Mouse (Mus musculus) frontal cortex, postnatal 36 days (tissue): ENCODE measurements around the gene Haus5.
A peak's percentile ranks its signal among the peaks of the same experiment; 100 is the strongest.

Experiments used
- DNase-seq, 2 experiments: peaks; one replicate each; pipeline ENCODE4 v3.0.0; 2022; ENCODE audit warnings: low spot score in 2 of 2

Gene Haus5

DNA sequence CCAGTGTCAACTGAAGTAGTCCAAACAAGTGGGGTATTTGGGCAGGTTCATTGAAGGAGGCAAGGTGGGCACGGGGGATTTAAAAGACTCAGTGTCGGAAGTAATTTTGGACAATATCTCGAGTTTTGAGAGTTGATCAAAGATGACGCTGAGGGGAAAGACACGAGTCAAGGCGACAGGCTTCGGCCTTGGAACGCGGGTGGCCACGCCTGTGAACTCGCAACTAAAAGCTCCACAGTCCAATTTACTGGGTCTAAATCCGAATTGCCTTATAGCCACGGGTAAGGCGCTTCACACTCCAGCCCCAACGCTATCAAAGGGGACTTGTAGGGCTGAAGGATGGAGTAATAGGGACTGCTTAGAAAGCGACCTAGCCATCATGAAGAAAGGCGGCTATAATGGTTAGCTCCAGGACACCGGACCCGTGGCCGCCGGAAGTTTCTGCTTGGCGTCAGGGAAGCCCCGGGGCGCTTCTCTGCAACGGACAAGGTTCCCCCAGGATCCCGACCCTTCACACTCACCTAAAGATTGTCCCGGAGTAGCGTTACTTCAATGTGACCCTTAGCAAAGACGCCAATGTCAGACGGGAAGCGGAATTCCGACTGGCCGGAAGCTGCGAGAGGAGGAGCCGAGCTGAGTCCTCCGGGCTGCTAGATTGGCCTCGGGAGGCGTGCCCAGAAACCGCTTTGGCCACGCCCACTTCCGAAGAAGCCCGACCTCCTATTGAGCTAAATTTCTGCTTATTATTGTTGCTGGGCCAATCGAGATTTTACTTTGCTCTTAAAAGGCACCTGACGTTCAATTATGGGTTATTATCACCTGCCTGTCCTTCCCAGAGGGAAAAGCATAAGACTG, 39.0 kb downstream of the Haus5 start, which contains the start of gene Cox6b1:
Gene Cox6b1, minus strand, starts transcription at position 622 of the 855 bp plus-strand sequence.
- DNase-seq, result peak; percentile 78 to 83

DNA sequence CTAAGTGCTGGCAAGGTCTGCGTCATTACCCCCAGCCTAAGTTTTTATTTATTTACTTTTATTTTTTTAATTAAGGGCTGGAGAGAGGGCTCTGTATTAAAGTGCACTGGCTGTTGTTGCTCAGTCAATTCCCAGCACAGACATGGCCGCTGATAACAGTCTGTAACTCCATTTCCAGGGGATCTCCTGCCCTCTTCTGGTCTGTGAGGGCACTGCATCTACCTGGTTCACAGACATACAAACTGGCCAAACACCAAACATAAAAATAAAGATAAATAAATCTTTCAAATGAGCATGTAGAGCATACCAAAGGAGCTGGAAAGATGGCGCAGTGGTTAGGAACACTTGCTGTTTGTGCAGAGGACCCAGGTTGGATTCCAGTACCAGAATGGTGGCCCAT, 45.6 kb downstream of the Haus5 start:
- no peak for DNase-seq

DNA sequence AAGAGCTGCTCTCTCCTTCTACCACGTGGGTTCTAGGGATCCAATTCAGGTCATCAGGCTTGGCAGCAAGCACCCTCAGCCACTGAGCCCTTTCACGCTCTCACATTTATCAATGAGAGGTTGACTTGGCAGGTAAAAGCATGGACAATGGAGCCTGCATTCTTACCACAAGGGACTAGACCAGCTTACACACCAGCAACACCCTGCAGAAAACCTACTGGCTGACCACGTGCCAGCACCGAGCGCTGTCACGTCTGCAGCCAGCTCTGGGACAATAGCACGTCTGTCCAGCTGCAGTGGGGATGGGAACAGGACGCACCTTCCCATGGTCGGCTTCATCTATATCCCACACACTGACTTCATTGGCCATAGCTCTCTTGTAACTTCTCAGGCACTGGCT, 46.1 kb downstream of the Haus5 start:
- no peak for DNase-seq

DNA sequence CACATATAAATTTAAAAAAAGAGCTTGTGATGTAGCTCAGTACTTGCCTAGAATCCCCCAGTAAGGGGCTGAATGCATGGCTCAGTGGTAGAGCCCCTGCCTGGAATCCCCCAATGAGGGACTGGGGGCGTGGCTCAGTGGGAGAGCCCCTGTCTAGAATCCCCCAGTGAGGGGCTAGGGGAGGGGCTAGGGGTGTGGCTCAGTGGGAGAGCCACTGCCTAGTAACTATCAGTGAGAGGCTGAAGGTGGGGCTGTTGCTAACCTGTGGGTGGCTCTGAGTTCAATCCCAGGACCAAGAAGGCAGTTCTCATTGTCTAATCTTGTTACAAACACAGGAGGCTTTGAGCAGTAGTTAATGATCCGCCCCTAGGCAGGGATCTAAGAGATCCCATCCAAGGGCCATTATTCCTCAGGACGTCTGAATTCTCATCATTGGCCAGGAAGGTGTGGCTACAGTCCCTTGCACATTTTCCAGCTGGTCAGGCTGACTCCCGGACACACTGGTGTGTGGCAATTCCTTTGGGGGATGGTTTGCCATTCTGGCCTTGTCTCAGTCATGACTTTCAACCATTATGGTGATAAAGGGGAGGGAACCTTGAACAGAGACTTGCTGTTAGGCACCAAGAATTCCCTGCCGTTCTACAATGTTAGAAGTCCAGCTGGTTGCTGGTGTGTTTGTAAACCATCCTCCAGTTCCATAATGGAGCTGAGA, 49.6 kb downstream of the Haus5 start:
- no peak for DNase-seq

DNA sequence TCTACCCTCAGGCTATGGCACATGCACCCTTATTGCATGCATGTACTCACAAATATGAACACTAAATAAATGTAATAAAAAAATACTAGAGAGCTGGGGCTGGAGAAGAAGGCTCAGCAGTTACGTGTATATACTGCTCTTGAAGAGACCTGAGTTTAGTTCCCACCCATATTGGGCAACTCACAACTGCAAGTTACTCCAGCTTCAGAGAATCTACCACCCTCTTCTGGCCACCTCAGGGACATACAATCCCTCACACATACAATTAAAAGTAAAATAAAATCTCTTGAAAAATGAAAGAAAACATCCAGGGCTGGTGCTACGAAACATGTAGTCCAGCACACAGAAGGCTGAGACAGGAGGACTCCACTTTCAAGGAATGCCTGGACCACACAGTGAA, 50.3 kb downstream of the Haus5 start:
- DNase-seq, result no peak

DNA sequence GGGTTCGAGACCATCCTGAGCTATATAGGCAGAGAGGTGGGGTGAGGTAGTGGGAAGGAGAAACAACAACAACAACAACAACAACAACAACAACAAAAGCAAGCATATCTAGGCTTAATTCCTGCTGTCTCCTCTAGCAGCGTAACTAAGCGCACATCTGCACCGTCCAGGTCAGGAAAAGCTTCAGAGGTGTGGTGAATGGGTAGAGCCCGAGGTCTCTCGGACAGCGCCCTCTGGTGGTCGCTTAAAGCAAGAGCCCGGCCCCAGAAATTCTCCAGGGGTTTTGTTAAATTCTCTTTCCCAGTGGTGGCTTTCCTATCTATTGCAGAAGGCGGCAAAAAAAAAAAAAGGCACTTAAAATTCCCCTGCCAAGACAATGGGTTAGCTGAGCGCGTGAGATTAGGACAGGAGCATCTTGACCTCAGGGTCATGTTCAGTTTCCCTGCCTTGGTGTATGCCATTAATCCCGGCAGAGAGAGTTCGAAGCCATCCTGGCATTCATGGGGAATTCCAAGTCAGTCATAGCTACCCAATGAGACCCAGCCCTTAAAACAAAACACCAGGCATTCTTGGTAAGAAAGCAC, 51.2 kb downstream of the Haus5 start:
- peak; percentile 38 to 45 for DNase-seq

DNA sequence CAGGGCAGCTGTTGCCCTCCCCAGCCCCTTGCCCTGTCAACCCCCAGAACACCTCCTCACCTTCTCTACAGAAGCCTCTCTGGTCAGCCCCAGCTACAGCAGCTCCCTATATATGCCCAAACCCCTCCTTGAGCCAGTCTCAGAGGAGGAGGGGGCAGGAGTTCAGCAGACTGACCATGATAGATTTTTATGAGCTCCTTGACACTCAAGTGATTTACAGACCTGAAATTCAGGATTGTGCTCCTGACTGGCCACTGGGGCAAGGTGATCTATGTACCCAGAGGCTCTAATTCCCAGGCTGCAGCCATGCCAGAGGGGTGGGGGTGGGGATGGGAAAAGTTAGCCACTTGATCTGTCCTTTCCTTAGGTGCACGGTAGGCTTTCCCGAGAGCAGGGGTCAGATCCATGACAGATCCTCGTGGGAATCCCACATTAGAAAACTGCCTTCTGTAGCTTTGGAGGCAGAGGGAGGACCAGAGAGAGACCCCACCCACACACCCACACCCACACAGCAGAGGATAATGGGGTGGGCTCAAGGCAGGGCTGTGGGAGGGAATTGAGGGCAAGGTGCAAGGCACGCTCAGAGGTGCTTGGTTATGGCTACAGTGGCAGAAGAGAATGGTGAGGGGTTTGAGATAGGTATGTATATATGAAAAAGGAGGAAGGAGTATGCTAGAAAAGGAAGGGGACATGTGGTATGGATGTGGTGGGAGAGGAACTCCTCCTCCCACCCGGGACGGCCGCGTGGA, 52.0 kb downstream of the Haus5 start, which contains the start of gene Upk1a:
Gene Upk1a, minus strand, starts transcription at position 194 of the 749 bp plus-strand sequence.
- no peak for DNase-seq

DNA sequence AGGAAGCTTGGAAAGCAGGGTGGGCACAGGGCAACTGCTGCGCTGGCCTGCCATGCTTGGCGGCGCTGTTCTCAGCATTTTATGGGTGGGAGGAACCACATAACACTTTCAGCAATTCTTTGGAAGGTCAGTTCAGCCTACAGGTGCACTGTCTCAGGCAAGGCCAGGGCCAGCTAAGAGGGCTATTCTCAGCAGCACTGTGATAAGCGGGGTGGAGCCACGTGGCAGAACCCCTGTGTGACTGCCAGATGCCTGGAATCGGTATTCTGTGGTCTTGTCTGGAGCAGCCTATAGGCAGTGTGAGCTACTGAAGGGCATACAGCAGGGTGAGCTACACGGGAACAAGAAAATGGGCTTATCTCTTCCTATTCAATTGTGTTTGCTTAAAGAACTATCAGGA, 54.8 kb downstream of the Haus5 start:
- no peak for DNase-seq

DNA sequence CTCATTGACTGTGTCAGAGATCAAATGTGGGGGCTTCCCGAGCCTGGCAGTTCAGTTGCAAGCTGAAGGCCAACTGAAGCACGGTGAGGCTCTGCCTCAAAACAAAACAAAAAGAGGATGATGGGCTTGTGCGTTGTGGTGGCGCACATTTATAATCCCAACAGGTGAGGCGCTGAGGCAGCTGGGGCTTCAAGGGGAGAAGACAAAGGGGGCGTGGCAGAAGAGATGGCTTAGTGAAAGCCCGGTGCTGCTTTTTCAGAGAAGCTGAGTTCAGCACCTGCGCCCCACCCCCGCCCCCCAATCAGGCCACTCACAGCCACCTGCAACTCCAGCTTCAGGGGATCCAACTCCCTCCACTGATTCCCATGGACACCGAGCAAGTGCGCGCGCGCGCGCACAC, 56.3 kb downstream of the Haus5 start:
- no peak for DNase-seq

DNA sequence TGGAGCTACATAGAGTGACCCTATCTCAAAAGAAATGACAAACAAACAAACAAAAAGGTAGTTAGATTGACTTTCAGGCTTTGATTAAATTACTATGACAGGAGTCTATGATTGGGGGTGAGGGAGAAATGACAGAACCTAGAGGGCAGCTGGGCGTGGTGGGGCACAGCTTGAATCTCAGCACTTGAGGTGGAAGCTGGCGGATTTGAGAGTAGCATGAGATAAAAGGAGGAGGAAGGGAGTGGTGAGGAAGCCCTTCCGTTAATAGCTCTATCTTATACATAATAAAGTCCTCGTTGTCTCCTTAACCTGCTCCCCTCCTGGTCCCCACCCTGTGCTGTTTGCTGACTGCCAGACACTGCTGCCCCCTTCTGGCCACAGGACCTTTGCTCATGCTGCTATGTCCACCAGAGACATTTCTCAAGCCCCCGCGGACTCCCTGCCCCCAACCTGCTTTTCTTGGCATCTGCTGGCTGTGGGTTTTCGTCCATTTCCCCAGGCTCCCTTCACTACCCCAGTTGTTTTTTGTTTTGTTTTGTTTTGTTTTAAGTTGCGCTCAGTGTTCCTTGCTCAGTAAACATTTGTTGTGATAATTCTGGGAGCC, 57.0 kb downstream of the Haus5 start:
- DNase-seq, result no peak

DNA sequence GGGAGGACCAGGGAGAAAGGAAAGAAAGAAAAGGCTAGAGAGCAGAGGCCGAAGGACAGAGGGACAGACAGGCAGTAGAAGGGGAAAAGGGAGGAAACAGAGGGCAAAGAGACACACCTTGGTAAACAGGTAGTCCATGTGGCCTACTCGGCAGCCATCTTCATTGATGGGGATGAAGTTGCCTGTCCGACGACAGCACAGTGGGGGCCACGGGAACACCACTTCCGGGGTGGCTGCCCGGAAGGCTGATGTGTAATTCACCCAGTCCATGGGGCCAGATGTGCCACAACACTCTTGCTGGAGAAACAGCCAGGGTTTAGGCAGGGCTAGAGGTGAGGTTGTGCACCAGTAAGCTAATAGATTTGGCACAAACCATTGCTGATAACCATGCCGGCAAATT, 59.9 kb downstream of the Haus5 start:
- no peak for DNase-seq

DNA sequence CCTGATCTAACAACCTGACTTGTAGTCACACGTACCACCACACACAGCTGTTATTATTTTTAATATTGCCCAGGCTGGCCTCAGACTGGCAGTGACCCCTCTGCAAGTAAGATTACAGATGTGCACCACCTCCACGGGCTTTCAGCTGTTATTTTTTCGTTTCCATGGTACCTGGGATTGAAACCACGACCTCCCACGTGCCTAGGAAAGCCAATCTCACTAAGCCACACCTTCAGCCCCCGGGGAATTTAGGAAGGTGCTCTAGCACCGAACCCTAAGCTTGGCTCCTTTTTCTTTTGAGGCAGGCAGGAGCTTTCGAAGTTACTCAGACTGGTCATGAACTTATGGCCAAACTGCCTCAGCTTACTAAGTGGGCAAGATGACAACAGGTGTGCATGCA, 60.4 kb downstream of the Haus5 start:
- DNase-seq, result no peak
